Mouse (Mus musculus) gastrocnemius, adult 2 months (tissue): ENCODE data around the gene Bpifc. TPM values are rescaled to one million over a fixed set of nuclear protein-coding genes. Genes with fewer than 3 reads are reported as not detected.

Source experiments
- DNase-seq: peaks from one replicate; pipeline ENCODE4 v3.0.0; 2022
- H3K27ac ChIP-seq: fragments of 200-600 bp; 2 replicates; pipeline ENCODE4 v1.8.1; 2022; ENCODE audit warnings: mild to moderate bottlenecking
- H3K4me3 ChIP-seq: fragments of 200-600 bp; 2 replicates; pipeline ENCODE4 v1.8.1; 2022; ENCODE audit warnings: mild to moderate bottlenecking, moderate library complexity
- CTCF ChIP-seq: fragments of 200-600 bp; IDR thresholded peaks from 2 replicates; pipeline ENCODE4 v1.8.1; 2022; ENCODE audit warnings: antibody characterized with exemption, mild to moderate bottlenecking, moderate library complexity
- intact Hi-C: fragments of 180-260 bp; cut with DNase I; formaldehyde crosslinking; loops from one replicate; pipeline ENCODE4 v1.15.1; 2025
- long read RNA-seq, 2 experiments: library from polyadenylated mRNA; stranded (forward); transcript quantifications; one replicate each; pipeline ENCODE4 v2.0.0; 2021
- total RNA-seq, 2 experiments: library from RNA; stranded (reverse); gene quantifications; 2 replicates each; pipeline ENCODE4 v1.2.3; 2021

Gene Bpifc
- total RNA-seq, result not detected
- long read RNA-seq, experiment 1, result 0 reads
- long read RNA-seq, experiment 2, result 0 reads

DNA sequence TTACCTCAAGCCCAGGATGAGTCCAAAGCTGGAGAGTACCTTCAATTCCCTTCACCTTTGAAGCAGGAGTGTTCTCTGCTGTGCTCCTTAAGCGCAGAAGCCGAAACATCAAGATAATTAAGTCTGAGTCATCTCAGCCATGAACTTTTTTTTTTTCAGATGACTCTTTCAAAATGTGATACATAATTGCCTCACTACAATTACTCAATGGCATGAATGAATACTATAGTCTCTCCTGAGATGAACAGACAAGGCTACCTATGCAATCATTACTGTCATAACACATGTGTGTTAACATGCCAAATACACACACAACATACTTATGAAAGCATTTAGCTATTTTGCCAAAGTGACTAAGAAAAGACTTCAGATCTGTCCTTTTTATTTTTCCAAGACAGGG lies at the start of gene Bpifc:
Bpifc (minus strand) TSS at position 115 of the 400 bp plus-strand sequence.
- TF ChIP-seq CTCF, result no peak
- intact Hi-C loops, result no loop called here
- Histone ChIP-seq H3K4me3 (no peak within 1 kb of the TSS), H3K27ac (no peak within 1 kb of the TSS)
- DNase-seq, result no peak

DNA sequence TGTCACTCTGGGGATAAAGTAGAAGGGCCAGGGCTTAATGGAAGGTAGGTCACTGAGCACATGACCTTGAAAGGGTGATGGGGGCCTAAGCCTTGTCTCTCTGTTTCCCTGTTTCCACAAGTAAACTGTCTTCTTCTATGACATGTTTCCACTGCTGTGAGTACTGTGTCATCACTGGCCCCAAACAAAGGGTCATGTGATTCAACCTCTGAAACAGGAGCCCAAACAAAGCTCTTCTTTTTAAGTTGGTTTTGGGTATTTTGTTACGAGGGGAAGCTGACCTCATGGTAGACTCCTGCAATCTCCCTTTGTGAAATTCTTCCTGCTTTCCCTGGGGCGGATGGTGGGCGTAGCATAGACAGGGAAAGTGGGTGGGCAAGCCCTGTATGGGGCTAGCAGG lies 48.6 kb upstream of the Bpifc start:
- Histone ChIP-seq H3K4me3 (no peak overlapping the region), H3K27ac (no peak overlapping the region)
- TF ChIP-seq CTCF, result no peak
- DNase-seq, result no peak
- intact Hi-C loops, result no loop called here

DNA sequence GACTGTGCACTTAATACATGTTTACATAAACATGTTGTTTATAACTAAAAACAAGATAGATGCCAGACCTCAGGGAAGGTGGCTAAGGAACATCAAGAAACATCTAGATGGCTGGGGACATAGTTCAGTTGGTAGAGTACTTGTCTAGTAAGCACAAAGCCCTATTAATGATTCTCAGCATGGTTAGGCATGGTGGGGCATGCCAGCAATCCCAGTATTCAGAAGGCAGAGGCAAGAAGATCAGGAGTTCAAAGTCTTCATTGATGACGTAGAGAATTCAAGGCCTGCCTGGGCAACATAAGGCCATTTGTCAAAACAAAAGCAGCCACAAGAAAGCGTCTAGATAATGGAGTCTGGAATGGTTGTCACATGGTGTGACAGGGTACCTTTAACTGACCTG lies 46.0 kb upstream of the Bpifc start:
- TF ChIP-seq CTCF, result no peak

DNA sequence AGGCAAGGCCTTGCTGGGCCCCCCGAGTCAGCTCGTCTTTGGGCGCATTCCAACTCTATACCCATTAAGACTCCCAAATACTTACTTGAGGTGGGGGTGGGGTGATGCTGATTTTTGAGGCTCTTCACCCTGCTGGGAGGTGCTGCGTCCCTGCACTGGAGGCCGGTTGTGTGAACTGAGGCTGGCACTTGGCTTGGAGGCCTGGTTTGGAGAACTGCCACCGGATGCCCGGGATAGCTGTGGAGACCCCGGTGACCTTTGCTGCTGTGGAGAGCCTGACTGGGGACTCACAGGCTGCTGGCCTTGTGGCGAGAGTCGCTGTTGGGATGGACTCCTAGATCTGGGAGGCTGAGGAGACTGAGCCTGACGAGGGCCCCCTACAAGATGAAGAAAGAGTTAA lies 45.6 kb upstream of the Bpifc start:
- Histone ChIP-seq H3K27ac (no peak overlapping the region), H3K4me3 (no peak overlapping the region)
- intact Hi-C loops, result no loop called here
- no peak for TF ChIP-seq CTCF
- no peak for DNase-seq

More for the DNA sequence above, 46.0 kb upstream of the Bpifc start:
- no peak for DNase-seq
- Histone ChIP-seq H3K4me3 (no peak overlapping the region), H3K27ac (no peak overlapping the region)
- intact Hi-C loops, result no loop called here

DNA sequence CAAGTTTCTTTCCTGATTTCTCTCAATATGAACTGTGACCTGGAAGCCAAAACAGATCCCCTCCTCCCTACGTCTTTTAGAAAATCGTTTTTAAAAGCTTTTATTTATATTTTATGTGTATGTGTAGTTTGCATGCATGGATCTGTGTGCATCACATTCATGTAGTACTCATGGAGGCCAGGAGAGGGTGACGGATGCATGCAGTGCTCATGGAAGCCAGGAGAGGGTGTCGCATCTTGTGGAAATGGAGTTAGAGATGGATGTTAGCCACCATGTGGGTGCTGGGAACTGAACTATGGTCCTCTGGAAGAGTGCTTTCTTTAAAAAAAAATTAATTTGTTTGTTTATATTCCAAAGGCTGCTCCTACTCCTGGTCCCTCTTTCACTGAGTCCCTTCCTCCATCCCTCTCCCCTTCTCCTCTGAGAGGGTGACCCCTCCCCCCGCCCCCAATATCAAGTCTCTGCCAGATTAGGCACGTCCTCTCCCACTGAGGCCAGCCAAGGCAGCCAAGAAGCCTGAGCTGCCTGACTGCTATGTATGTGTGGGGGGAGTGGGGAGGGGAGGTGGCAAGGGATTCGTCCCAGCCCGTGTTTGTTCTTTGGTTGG lies 44.7 kb upstream of the Bpifc start:
- no peak for DNase-seq
- TF ChIP-seq CTCF, result no peak; the same call in 1 of the 2 replicates
- H3K4me3 ChIP-seq, result no peak overlapping the region
- no peak overlapping the region for H3K27ac ChIP-seq
- intact Hi-C loops, result no loop called here

DNA sequence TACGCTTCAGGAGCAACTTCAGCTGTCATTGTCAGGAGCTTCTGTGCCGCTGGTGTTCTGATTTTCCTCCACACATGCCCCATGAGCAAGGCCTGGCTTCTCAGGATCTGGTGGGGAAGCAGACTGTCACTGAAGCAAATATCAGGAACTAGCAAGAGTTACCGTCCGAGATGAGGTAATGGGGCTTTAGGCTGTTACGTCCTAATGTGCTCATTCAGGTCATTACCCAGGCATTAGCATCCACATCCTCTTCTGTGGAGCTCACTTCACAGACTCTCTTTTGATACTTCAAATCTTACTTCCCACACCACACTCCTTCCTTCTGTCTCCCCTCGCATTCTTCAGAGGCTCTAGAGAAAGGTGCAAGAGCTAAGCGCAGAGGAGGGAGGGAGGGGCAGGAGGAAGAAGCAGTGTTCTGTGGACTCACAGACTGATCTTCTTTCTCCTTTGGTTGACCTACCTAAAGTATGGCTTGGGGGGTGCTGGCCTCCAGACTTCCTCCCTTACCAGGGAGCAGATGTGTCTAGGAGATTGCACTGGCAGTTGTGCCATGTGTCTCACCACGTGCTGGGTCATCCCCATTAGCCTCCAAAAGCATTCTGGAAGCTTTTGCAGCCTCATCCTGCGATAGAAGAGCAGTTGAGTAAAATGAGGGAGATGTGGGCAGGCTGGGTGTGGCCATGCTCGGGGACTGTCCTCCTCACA lies 41.3 kb upstream of the Bpifc start:
- intact Hi-C loops, result no loop called here
- no peak for TF ChIP-seq CTCF

DNA sequence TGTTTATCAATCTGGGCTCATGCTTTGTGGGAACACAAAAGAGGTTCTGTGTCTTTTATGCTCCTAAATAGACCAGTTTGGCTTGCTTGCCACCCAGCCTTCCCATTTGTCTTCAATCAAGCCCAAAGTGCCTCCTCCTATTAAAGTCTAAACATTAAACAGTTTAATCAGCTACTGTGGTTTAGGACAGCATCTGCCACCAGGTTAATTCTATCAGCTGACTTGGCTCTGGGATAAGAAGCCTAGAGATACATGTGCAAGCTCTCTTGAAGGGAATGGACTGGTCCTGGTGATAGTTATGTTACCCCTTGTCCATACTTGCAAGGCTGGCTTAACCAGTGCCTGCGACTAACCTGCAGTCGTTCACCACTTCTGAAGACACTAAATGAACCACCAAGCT lies 38.8 kb upstream of the Bpifc start:
- intact Hi-C loops, result no loop called here
- TF ChIP-seq CTCF, result no peak

More for the DNA sequence above, 41.3 kb upstream of the Bpifc start:
- no peak for DNase-seq
- H3K4me3 ChIP-seq, result no peak overlapping the region
- no peak overlapping the region for H3K27ac ChIP-seq

DNA sequence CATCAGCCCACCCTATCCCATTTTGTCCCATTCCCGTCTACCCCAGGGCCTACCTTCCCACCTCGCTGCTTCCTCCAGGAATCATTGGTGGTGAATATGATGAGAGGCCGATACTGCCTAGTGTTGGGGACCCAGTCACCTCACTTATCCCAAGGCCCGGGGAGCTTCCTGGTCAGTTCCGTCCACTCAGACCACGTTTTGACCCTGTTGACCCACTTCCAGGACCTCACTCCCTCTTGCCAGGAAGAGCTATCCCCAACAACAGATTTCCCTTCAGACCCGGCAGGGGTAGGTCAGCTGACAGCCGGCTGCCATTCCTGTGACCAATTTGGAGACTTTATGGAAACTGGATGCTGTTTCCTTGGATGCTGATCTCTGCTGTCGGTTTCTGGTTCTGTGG lies 36.1 kb upstream of the Bpifc start:
- no peak for DNase-seq
- no peak overlapping the region for H3K27ac ChIP-seq
- intact Hi-C loops, result no loop called here
- no peak for TF ChIP-seq CTCF
- no peak overlapping the region for H3K4me3 ChIP-seq

More for the DNA sequence above, 38.8 kb upstream of the Bpifc start:
- H3K27ac ChIP-seq, result no peak overlapping the region
- no peak overlapping the region for H3K4me3 ChIP-seq
- DNase-seq, result no peak

DNA sequence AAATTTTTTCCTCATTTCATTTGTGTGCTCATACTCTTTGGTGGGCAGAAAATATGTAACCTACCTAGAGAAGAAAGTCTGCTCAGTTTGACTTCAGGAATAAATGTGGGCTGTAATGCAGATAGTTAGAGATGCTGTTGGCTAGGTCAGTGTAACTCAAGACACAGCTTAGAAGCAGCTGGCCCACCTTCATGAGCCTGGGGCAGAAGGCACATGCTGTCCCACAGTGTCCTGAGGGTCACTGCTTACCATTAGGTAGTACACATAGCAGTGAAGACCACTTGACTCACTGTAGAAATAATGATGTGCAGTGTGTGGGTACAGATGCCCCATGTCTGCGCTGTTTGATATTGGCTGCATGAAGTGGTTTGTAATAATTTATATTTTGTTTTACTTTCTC lies 34.7 kb upstream of the Bpifc start:
- peak; percentile 51 for DNase-seq
- Histone ChIP-seq H3K27ac (0 out of 2 replicates have a peak overlapping the region, but pooled peaks have one; percentile 8), H3K4me3 (no peak overlapping the region)
- TF ChIP-seq CTCF, result no peak
- intact Hi-C loops, result no loop called here

DNA sequence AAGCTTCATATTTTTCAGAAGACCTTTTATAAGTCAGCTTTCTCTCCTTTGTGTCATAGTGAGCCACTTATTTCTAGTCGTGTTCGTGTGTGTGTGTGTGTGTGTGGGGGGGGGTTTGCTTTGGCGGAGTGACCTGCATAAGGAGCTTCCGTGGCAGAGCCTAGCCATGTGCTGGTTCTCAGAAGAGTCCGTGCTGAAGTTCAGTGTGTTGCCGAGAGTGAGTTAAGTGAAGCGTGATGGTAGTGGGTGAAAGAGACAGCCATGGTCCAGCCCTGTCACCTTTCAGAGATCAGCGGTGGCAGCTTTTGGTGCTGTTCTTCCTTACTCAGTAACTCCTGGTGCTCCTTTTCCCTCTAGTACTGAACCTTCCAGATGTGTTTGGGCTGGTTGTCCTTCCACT lies 32.4 kb upstream of the Bpifc start:
- intact Hi-C loops, result no loop called here
- no peak for TF ChIP-seq CTCF
- DNase-seq, result no peak
- no peak overlapping the region for H3K4me3 ChIP-seq
- no peak overlapping the region for H3K27ac ChIP-seq

DNA sequence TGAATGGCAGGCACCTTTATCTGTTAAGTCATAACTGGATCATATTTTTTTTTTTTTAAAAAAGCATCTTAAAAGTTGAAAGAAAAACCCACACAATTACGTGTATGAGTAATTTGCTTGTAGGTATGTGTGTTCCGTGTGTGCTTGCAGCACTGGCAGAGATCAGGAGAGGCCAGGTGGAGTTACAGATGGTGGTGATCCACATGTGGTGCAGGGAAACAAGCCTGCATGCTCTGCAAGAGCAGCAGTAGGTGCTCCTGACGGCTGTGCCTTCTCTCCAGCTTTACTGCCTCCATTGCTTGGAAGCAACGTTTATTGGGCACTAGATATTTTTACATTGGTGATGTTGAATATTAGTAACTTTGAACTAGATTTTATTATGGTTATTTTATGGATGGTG lies 32.0 kb upstream of the Bpifc start:
- Histone ChIP-seq H3K27ac (no peak overlapping the region), H3K4me3 (no peak overlapping the region)
- no peak for TF ChIP-seq CTCF
- no peak for DNase-seq
- intact Hi-C loops, result no loop called here

DNA sequence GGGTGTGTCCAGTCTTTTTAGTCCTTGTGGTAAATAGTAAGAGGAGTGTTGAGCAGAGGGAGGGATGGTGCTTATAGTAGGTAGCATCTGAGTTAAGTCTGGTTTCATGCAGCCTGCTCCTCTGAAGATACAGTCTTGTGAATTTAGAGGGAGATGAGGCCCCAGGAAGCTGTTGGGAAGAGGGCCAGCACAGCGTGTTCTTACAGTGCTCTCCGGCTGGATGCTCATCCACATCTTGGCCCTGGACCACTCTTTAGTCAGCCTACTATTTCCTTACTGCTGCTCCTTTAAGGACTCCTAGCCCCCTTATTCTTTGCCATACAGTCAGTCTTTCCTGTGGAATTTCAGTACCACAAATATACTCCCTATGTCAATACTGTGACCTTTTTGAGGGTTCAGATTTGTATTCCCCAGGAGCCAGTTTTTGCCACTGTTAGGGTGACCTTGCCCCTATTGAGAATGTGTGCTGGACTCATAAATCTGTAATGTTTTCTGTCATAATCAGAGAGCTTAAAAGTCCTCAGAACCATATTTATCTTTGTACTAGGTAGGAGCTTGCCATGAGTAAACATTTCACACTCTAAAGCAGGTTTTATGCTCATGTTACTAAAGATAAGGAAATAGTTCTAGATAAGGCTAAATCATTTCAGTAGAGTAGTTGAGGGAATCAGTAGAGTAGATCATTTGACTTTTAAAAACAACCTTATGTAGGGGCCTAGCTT lies 22.5 kb upstream of the Bpifc start:
- no peak overlapping the region for H3K4me3 ChIP-seq
- TF ChIP-seq CTCF, result no peak
- intact Hi-C loops, result no loop called here
- no peak overlapping the region for H3K27ac ChIP-seq
- DNase-seq, result peak; percentile 30

DNA sequence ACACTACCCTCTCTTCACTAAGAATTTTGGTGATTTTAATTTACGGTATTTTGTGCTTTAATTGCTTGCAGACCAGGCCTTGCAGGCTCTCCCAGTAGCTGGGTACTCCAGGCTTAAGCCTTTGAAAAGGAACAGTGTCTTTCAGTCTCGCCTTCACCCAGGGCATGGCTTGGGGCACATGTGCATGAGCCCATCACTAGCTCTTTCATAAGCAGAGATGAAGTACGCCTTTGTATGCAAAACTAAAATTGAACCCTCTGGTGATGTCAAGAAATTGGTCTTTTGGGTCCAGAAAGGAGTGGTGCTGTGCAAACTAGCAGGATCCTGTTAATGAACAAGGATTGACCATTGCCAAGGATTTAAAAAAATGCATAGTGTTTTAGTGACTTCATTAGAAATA lies 20.8 kb upstream of the Bpifc start:
- intact Hi-C loops, result no loop called here
- no peak overlapping the region for H3K4me3 ChIP-seq
- peak overlapping the region; percentile 20; the same call in 1 of the 2 replicates for H3K27ac ChIP-seq
- TF ChIP-seq CTCF, result no peak
- DNase-seq, result no peak
